Mouse (Mus musculus) limb, embryonic 13.5 days (tissue): ENCODE measurements around the gene Brcc3. TPM values are rescaled to one million over a fixed set of nuclear protein-coding genes. Genes with fewer than 3 reads are reported as not detected.

ENCODE experiments used
- ATAC-seq: fragments of 200-750 bp; cut with Nextera tagmentation; 2 replicates; pipeline ENCODE4 v1.8.0; 2017; ENCODE audit warnings: low read depth, moderate number of reproducible peaks, moderate TSS enrichment; ENCODE audit not compliant: low FRiP score
- H3K27ac ChIP-seq: fragments of 300-500 bp; sonication (generic); 2 replicates; pipeline ENCODE4 v1.5.1; 2015; ENCODE audit warnings: inconsistent platforms, mild to moderate bottlenecking, moderate library complexity
- H3K27me3 ChIP-seq: fragments of 300-500 bp; sonication (generic); 2 replicates; pipeline ENCODE4 v1.6.1; 2015; ENCODE audit warnings: mild to moderate bottlenecking, inconsistent platforms
- H3K36me3 ChIP-seq: fragments of 300-500 bp; sonication (generic); 2 replicates; pipeline ENCODE4 v1.6.1; 2015; ENCODE audit warnings: inconsistent platforms, mild to moderate bottlenecking, moderate library complexity
- H3K4me1 ChIP-seq: fragments of 300-500 bp; sonication (generic); 2 replicates; pipeline ENCODE4 v1.6.1; 2015; ENCODE audit warnings: inconsistent platforms
- H3K4me2 ChIP-seq: fragments of 300-500 bp; sonication (generic); replicated peaks from 2 replicates; pipeline ENCODE4 v1.6.1; 2015; ENCODE audit warnings: inconsistent platforms, mild to moderate bottlenecking, moderate library complexity
- H3K4me3 ChIP-seq: fragments of 300-500 bp; sonication (generic); 2 replicates; pipeline ENCODE4 v1.5.1; 2015; ENCODE audit warnings: moderate library complexity, mild to moderate bottlenecking, inconsistent platforms
- H3K9ac ChIP-seq: fragments of 300-500 bp; sonication (generic); 2 replicates; pipeline ENCODE4 v1.6.1; 2015; ENCODE audit warnings: mild to moderate bottlenecking, inconsistent platforms
- H3K9me3 ChIP-seq: fragments of 300-500 bp; sonication (generic); 2 replicates; pipeline ENCODE4 v1.6.1; 2016; ENCODE audit warnings: inconsistent platforms
- WGBS: fragments of 180-500 bp; shearing (Covaris S2); methylation state at CpG from one replicate; pipeline ENCODE4 v1.1.7; 2015; 5-methylcytosine and 5-hydroxymethylcytosine counted together
- polyA plus RNA-seq: library from polyadenylated mRNA; unstranded; fragments of >200 nt; fragmentation: Nextera tagmentation; extraction: Ambion mirVana; gene quantifications from 2 replicates; pipeline ENCODE4 v1.2.1, GENCODE M21; 2015

Brcc3 gene
- 63.2 and 67.0 TPM in 2 replicates for polyA plus RNA-seq

DNA sequence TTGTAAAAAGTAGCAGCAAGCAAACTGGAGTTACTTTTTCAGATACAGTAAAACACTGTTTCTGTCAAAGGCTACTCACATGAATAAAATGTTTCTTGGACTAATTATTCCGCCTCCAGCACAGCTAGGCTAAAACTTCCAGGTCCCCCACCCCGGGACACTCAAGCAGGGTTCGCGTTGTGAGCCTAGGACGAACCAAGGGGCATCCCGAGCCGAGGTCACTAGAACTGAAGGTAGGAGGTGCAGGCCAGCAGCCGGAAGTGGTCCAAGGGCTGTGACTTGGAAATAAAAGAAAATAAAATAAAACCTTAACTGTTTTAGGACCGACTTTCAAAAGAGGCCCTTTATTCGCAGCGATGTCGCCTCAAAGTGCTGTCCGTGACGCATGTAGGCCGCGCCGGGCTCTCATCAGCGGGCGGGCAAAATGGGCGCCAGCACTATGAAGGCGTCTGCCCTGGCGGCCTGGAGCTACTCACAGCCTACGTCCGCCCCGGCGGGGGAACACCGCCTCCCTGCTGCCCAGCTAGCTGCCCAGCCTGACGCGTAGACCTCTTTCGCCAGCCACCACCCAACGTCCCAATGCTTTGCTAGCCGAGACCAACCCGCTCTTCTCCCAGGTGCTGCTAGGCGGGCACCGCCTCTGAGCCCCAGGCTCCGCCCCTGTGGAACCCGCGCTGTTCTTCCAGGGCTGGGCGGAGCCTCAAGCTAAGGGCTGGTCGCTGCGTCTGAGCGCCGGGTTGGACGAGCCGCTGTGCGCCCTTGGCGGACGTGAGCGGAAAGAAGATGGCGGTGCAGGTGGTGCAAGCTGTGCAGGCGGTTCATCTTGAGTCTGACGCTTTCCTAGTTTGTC lies at the start of gene Brcc3, which contains the start of the genes Cmc4 and Mtcp1:
Gene Brcc3, plus strand, starts transcription at position 693 of the 850 bp plus-strand sequence.
Gene Cmc4, minus strand, starts transcription at position 649 of the 850 bp plus-strand sequence.
Gene Mtcp1, minus strand, starts transcription at position 653 of the 850 bp plus-strand sequence.
- 19% methylated on average over 52 of the region's 52 CpGs for WGBS
- peak; percentile 100 for ATAC-seq
- H3K36me3 ChIP-seq: peaks cover 4% of the 10 kb centered on the region; the same call in 1 of the 2 replicates
- peak within 1 kb of the TSS; percentile 60 for H3K4me2 ChIP-seq
- H3K27me3 ChIP-seq: no peaks in the 10 kb centered on the region
- H3K4me1 ChIP-seq: no peaks in the 10 kb centered on the region
- peak within 1 kb of the TSS; percentile 68 for H3K9ac ChIP-seq
- H3K27ac ChIP-seq: peak within 1 kb of the TSS; percentile 86
- H3K4me3 ChIP-seq: peak within 1 kb of the TSS; percentile 51
- no peaks in the 10 kb centered on the region for H3K9me3 ChIP-seq

DNA sequence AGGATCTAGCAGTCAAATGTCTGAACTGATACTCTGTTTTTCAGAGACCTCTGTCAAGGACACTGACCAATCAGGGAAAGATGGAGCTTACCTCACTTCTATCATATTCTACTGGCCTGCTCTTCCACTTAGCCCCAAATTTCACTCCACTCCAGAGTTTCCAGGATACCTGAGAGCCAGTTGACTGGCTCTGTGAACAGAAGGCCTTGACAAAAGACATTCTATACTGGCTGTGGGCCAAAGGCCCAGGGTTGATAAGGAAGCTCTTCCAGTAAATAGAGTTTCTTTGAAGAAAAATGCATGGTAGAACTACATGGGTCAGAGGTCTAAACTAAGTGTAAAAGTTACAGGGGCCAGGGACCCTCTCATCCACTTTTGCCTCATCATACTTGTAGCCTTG lies 46.2 kb upstream of the Brcc3 start:
- no peak overlapping the region for H3K9ac ChIP-seq
- no peaks in the 10 kb centered on the region for H3K27me3 ChIP-seq
- no peak overlapping the region for H3K27ac ChIP-seq
- H3K4me3 ChIP-seq: no peak overlapping the region
- H3K9me3 ChIP-seq: no peaks in the 10 kb centered on the region
- ATAC-seq: no peak
- H3K4me1 ChIP-seq: no peaks in the 10 kb centered on the region
- H3K4me2 ChIP-seq: no peak overlapping the region
- H3K36me3 ChIP-seq: no peaks in the 10 kb centered on the region

DNA sequence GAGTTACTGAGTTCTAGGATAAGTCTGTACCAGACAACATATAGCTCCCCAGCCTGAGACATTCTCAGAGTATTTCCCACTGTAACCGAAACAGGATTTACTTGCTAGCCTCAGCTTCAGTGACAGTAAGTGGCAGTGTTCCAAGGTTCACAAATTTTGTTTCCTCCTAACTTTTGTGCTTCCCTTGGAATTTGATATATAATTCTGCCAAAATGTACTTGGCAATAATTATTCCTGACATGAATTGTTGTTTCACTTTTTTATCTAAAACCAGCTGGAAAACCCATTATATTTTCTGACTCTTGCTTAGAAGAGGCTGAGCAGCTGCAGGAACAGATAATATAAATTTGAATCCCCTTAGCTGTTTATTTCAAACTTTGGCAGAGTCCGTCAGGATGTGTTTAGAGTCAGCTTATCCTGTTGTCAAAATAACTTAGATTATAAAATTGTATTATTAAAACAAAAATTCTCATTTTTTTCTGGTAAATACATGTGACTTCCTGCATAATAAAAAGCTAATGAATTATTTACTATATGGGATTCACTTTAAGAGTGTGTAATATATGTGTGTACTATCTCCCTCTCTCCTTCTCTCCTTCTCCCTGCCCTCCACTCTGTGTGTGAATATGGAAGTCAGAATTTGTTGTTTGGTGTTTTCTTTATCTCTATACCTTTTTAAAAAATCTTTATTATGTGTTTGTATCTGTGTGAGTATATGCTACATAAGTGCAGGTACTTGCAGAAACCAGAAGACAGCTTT lies 43.6 kb upstream of the Brcc3 start:
- H3K36me3 ChIP-seq: no peaks in the 10 kb centered on the region
- no peak for ATAC-seq
- no peak overlapping the region for H3K4me2 ChIP-seq
- no peaks in the 10 kb centered on the region for H3K27me3 ChIP-seq
- no peak overlapping the region for H3K9ac ChIP-seq
- no peaks in the 10 kb centered on the region for H3K9me3 ChIP-seq
- no peaks in the 10 kb centered on the region for H3K4me1 ChIP-seq
- H3K4me3 ChIP-seq: no peak overlapping the region
- no peak overlapping the region for H3K27ac ChIP-seq
- WGBS: 76% methylated on average over 2 of the region's 2 CpGs

DNA sequence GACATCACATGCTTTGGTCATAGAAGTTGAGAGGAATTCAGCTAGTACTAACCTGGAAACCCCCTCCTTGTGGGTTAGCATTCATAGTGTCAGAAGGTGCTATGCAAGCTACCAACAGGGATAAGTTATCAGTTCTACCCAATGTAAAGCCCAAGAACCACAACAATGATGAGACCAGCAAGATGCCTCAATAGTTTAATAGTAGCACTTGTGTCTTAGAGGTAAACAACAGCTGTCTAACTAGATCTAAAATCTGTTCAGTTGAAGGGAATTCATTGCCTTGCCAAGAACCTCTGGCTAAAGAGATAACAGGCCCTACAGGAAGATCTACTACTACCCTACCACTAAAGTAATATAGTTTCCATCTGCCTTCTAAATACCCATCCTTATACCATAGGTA lies 39.6 kb upstream of the Brcc3 start:
- H3K36me3 ChIP-seq: no peaks in the 10 kb centered on the region
- H3K4me2 ChIP-seq: no peak overlapping the region
- H3K9me3 ChIP-seq: no peaks in the 10 kb centered on the region
- no peak overlapping the region for H3K27ac ChIP-seq
- H3K4me1 ChIP-seq: no peaks in the 10 kb centered on the region
- H3K27me3 ChIP-seq: no peaks in the 10 kb centered on the region
- H3K4me3 ChIP-seq: no peak overlapping the region
- no peak overlapping the region for H3K9ac ChIP-seq
- ATAC-seq: no peak

DNA sequence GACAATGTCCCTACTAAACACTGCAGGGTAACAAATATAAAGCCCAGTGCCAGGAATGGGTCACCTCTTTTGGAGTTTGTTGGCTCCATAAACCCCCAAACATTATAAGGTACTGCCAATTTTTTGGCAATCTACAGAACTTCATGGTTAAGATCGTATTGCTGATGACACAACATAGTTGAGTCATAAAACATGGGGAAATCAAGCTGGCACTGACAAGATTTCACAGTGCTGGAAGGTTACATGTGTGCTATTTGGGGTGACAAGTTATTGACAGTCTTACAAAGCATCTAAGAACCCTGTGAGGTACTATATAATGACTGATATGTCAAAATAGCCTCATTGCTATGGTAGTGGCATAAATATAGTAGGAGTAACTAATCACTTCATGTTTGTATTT lies 35.3 kb upstream of the Brcc3 start:
- no peak for ATAC-seq
- Histone ChIP-seq H3K4me2 (no peak overlapping the region), H3K36me3 (no peaks in the 10 kb centered on the region), H3K27me3 (no peaks in the 10 kb centered on the region), H3K4me3 (no peak overlapping the region), H3K27ac (no peak overlapping the region), H3K4me1 (no peaks in the 10 kb centered on the region), H3K9me3 (no peaks in the 10 kb centered on the region), H3K9ac (no peak overlapping the region)
- 85% methylated on average over 1 of the region's 1 CpGs for WGBS

DNA sequence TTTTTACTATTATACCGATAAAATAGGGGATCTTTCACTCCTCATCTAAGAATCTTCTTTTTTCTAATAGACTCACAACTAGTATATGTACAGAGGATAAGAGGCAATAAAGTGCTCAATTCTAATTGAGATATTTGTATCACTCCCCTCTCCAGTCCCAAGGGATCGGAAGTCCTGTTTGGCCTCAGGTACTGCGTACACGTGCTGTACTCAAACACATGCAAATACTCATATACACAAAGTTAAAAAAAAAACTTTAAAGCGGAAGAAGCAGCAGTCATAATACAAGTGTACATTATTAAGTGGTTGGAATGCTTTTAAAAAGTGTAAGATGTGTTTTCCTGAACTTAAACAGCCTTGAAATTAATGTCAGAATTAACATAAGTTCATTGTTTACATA lies 34.7 kb upstream of the Brcc3 start:
- no peaks in the 10 kb centered on the region for H3K27me3 ChIP-seq
- WGBS: 74% methylated on average over 5 of the region's 5 CpGs

DNA sequence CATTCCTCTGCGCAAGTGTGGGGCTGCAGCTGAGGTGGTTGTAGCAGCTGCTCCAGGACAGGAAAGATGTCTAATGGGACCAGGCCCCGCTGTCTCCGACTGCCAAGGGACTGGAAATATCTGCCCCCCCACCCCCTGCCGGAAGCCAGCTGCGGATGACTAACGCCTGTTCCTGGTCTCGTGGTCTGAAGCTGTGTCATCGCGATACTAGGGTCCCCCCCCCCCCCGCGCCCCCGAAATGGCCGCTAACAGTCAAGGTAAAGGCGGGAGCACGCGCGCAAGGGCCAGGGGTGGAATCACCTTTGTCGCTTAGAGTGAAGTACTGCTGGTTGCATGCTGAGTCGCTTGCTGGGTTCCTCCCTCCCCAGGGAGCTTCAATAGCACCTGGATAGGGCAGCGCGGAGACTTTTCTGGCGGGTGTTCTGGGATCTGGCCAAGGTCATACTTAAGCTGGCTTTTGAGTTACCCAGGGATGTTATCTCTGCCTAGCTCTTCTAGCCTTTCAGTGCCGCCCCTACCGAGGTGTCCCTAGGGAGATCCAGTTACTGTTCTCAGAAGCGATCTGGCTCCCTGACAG lies 34.1 kb upstream of the Brcc3 start, which contains the start of the genes Fundc2 and F8:
Gene Fundc2, plus strand, starts transcription at position 205 of the 577 bp plus-strand sequence.
Gene F8, minus strand, starts transcription at position 421 of the 577 bp plus-strand sequence.
- Histone ChIP-seq H3K9ac (peak within 1 kb of the TSS; percentile 74), H3K4me2 (peak within 1 kb of the TSS; percentile 55), H3K4me3 (peak within 1 kb of the TSS; percentile 52), H3K27ac (peak within 1 kb of the TSS; percentile 44; the same call in 1 of the 2 replicates), H3K36me3 (no peaks in the 10 kb centered on the region), H3K4me1 (no peaks in the 10 kb centered on the region), H3K9me3 (no peaks in the 10 kb centered on the region), H3K27me3 (no peaks in the 10 kb centered on the region)
- WGBS: 13% methylated on average over 18 of the region's 25 CpGs
- ATAC-seq: peak; percentile 92

More for the DNA sequence above, 34.7 kb upstream of the Brcc3 start:
- Histone ChIP-seq H3K4me2 (peak overlapping the region; percentile 55), H3K27ac (no peak overlapping the region), H3K4me1 (no peaks in the 10 kb centered on the region), H3K4me3 (peak overlapping the region; percentile 52), H3K9me3 (no peaks in the 10 kb centered on the region), H3K9ac (peak overlapping the region; percentile 59; the same call in 1 of the 2 replicates), H3K36me3 (no peaks in the 10 kb centered on the region)
- peak; percentile 11; the same call in 1 of the 2 replicates for ATAC-seq

DNA sequence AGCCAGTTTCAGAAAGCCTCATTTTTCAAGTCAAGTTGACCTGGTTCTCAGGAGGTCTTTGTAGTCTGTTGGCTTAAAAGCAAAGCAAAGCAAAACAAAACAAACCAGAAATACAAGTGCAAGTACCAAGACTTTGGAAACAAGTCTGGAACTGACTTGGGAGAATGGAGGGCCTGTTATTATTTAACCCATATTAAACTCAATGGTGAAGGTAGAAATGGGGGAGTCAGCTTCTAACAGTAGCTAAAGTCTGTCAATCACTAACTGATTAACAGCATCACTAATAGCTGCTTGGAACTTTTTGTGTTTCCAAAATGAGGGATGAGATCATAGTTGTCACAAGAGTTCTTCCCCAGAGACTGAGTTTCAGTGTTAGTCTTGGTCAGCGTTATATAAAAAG lies 17.0 kb upstream of the Brcc3 start:
- H3K27me3 ChIP-seq: no peaks in the 10 kb centered on the region
- H3K9me3 ChIP-seq: no peaks in the 10 kb centered on the region
- no peak overlapping the region for H3K9ac ChIP-seq
- no peaks in the 10 kb centered on the region for H3K4me1 ChIP-seq
- ATAC-seq: no peak
- no peak overlapping the region for H3K27ac ChIP-seq
- H3K4me3 ChIP-seq: no peak overlapping the region
- 92% methylated on average over 1 of the region's 1 CpGs for WGBS
- no peak overlapping the region for H3K4me2 ChIP-seq
- peaks cover 6% of the 10 kb centered on the region for H3K36me3 ChIP-seq

DNA sequence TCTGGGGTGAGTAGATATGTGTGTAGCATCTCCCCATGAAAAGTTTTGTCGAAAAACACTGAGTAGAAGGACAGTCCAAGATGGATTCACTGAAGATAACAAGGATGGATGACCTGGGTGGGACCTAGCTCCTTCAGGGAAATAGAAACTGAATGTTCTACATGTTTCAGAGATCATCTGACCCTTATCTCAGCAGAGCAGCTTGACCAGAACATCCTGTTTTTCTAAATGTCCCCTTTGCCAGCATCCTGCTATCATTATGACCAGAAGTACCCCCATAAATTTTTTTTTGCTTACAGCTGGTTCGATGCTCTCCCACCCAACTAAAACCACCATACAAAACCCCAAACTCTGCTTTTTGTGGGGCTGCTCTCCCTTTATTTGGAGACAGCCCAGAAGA lies 13.8 kb upstream of the Brcc3 start:
- 76% methylated on average over 2 of the region's 2 CpGs for WGBS
- H3K4me2 ChIP-seq: no peak overlapping the region
- ATAC-seq: no peak
- H3K9me3 ChIP-seq: no peaks in the 10 kb centered on the region
- no peaks in the 10 kb centered on the region for H3K27me3 ChIP-seq
- H3K4me1 ChIP-seq: no peaks in the 10 kb centered on the region
- H3K4me3 ChIP-seq: no peak overlapping the region
- H3K27ac ChIP-seq: no peak overlapping the region
- H3K9ac ChIP-seq: no peak overlapping the region
- peaks cover 2% of the 10 kb centered on the region; the same call in 1 of the 2 replicates for H3K36me3 ChIP-seq

DNA sequence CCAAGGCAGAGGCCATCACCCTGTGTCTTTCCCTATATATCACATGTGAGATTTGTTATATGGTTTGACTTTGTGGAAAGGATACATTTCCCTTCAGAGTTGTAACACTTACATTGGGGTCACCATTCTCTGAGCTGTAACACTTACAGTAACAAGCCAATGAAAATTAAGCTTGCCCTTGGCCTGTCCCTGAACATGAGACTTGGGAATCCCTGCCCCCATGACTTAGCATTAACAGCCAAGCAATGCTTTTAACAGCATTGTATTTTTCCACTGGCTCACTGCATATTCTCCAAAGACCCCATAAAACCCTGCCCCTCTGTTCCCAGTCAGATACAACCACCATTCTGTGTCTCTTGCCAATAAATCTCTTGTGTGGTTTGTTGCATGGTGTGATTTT lies 13.1 kb upstream of the Brcc3 start:
- Histone ChIP-seq H3K4me3 (no peak overlapping the region), H3K9ac (no peak overlapping the region), H3K4me2 (no peak overlapping the region), H3K27ac (no peak overlapping the region), H3K4me1 (no peaks in the 10 kb centered on the region), H3K27me3 (no peaks in the 10 kb centered on the region), H3K9me3 (no peaks in the 10 kb centered on the region), H3K36me3 (peaks cover 2% of the 10 kb centered on the region; the same call in 1 of the 2 replicates)
- no peak for ATAC-seq

DNA sequence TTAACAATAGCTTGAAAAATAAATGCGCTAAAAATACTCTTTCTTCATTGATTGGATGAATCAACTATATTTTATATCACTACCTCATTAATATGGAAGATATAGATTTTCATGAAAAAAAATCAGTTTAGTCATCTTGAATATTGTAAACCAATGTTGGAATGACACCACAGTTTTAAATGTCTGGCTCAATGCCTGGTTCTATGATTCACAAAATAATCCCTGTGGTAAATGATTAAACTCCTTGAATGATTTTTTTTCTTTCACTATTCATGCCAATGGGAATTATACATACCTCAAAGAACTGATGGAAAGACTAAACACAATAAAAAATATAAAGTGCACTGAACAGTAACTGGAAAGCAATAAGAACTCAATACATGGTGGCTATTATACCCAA lies 6.7 kb upstream of the Brcc3 start:
- H3K27ac ChIP-seq: no peak overlapping the region
- H3K4me2 ChIP-seq: no peak overlapping the region
- no peak for ATAC-seq
- no peaks in the 10 kb centered on the region for H3K27me3 ChIP-seq
- no peaks in the 10 kb centered on the region for H3K36me3 ChIP-seq
- no peak overlapping the region for H3K9ac ChIP-seq
- WGBS: 98% methylated on average over 1 of the region's 1 CpGs
- no peaks in the 10 kb centered on the region for H3K9me3 ChIP-seq
- H3K4me1 ChIP-seq: no peaks in the 10 kb centered on the region
- H3K4me3 ChIP-seq: no peak overlapping the region

DNA sequence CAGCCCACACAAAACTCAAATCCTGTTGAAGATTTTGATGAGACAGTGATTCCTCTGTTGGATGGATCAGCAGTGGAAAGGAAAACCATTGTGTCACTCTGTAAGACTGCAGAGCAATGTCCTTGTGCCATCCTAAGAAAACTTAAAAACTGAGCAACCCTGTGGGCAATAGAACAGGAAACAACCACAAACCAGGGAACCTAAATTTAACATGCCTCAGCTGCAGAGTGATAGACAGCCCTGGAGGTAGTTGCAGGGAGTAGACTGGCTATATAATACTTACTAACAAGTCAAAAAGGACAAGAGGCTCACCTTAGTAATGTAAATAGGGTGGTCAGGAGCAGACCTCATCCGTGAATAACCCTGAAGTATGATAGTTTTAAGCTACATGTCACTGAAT lies 38.2 kb downstream of the Brcc3 start:
- Histone ChIP-seq H3K9ac (no peak overlapping the region), H3K4me3 (no peak overlapping the region), H3K4me1 (no peaks in the 10 kb centered on the region), H3K4me2 (no peak overlapping the region), H3K9me3 (0 out of 2 replicates have a peak, but pooled peaks cover 7% of the 10 kb centered on the region), H3K27ac (no peak overlapping the region), H3K36me3 (peaks cover 45% of the 10 kb centered on the region), H3K27me3 (no peaks in the 10 kb centered on the region)
- no peak for ATAC-seq
- WGBS: 79% methylated on average over 1 of the region's 1 CpGs
